Mouse (Mus musculus): ENCODE measurements around the gene Ets2. TPM values are rescaled to one million over a fixed set of nuclear protein-coding genes. Genes with fewer than 3 reads are reported as not detected.
"Not testable (repeated sequence)": the region's sequence is repeated elsewhere in the genome, so short reads cannot be mapped to it uniquely, and the experiment has no call there.

Ets2 gene
- polyA plus RNA-seq, 1 experiment from 2014 or later: 74.7 TPM

- H3K27ac ChIP-seq: no peak overlapping the region
- H3K4me3 ChIP-seq: no peak overlapping the region
- H3K9ac ChIP-seq: no peak overlapping the region
- peaks cover 25% of the 10 kb centered on the region for H3K4me1 ChIP-seq
- H3K36me3 ChIP-seq: no peaks in the 10 kb centered on the region
- no peaks in the 10 kb centered on the region for H3K9me3 ChIP-seq
- no peaks in the 10 kb centered on the region for H3K27me3 ChIP-seq
- ATAC-seq (ENCODE audit: insufficient number of reproducible peaks, insufficient read depth, low FRiP score, low TSS enrichment, low read depth): no peak
- no peak overlapping the region for H3K4me2 ChIP-seq
- WGBS: 63% methylated on average over 7 of the region's 7 CpGs
These were observed 51.4 kb downstream of the Ets2 start for GRCm38 (mm10) chr16:95753295-95753694.

GRCm38 (mm10) chr16:95759151-95759987 is 57.5 kb downstream of the Ets2 start:
- peaks cover 8% of the 10 kb centered on the region for H3K4me1 ChIP-seq
- H3K27ac ChIP-seq: 0 out of 2 replicates have a peak overlapping the region, but pooled peaks have one; percentile 16
- WGBS: 86% methylated on average over 8 of the region's 8 CpGs
- H3K9ac ChIP-seq: no peak overlapping the region
- no peaks in the 10 kb centered on the region for H3K9me3 ChIP-seq
- H3K4me3 ChIP-seq: no peak overlapping the region
- H3K4me2 ChIP-seq: no peak overlapping the region
- no peak for ATAC-seq (ENCODE audit: insufficient number of reproducible peaks, insufficient read depth, low FRiP score, low TSS enrichment, low read depth)
- no peaks in the 10 kb centered on the region for H3K36me3 ChIP-seq
- H3K27me3 ChIP-seq: no peaks in the 10 kb centered on the region

GRCm38 (mm10) chr16:95759988-95760391 is 58.1 kb downstream of the Ets2 start:
- Histone ChIP-seq H3K4me3 (no peak overlapping the region), H3K4me2 (no peak overlapping the region), H3K36me3 (no peaks in the 10 kb centered on the region), H3K4me1 (peaks cover 8% of the 10 kb centered on the region), H3K27ac (peak overlapping the region; percentile 41; the same call in 1 of the 2 replicates), H3K9ac (no peak overlapping the region), H3K9me3 (no peaks in the 10 kb centered on the region), H3K27me3 (no peaks in the 10 kb centered on the region)
- no peak for ATAC-seq (ENCODE audit: insufficient number of reproducible peaks, insufficient read depth, low FRiP score, low TSS enrichment, low read depth)
- WGBS: 66% methylated on average over 6 of the region's 6 CpGs

GRCm38 (mm10) chr16:95761742-95762141 is 59.9 kb downstream of the Ets2 start:
- ATAC-seq (ENCODE audit: insufficient number of reproducible peaks, insufficient read depth, low FRiP score, low TSS enrichment, low read depth): no peak
- Histone ChIP-seq H3K36me3 (no peaks in the 10 kb centered on the region), H3K4me1 (peaks cover 8% of the 10 kb centered on the region), H3K27ac (peak overlapping the region; percentile 40; the same call in 1 of the 2 replicates), H3K9ac (no peak overlapping the region), H3K27me3 (no peaks in the 10 kb centered on the region), H3K4me2 (no peak overlapping the region), H3K9me3 (no peaks in the 10 kb centered on the region), H3K4me3 (no peak overlapping the region)
- 49% methylated on average over 6 of the region's 6 CpGs for WGBS

GRCm38 (mm10) chr16:95763201-95763600 is 61.3 kb downstream of the Ets2 start:
- Histone ChIP-seq H3K4me2 (no peak overlapping the region), H3K9ac (no peak overlapping the region), H3K27ac (no peak overlapping the region), H3K4me1 (peaks cover 8% of the 10 kb centered on the region), H3K9me3 (no peaks in the 10 kb centered on the region), H3K27me3 (no peaks in the 10 kb centered on the region), H3K4me3 (no peak overlapping the region), H3K36me3 (no peaks in the 10 kb centered on the region)
- 72% methylated on average over 6 of the region's 6 CpGs for WGBS
- ATAC-seq (ENCODE audit: insufficient number of reproducible peaks, insufficient read depth, low FRiP score, low TSS enrichment, low read depth): no peak

- 68% methylated on average over 8 of the region's 8 CpGs for WGBS
- not testable (repeated sequence) for ATAC-seq (ENCODE audit: insufficient number of reproducible peaks, insufficient read depth, low FRiP score, low TSS enrichment, low read depth)
These were observed 62.2 kb downstream of the Ets2 start for GRCm38 (mm10) chr16:95764041-95764440.

GRCm38 (mm10) chr16:95766181-95766580 is 64.3 kb downstream of the Ets2 start:
- Histone ChIP-seq H3K27ac (no peak overlapping the region), H3K4me1 (peaks cover 18% of the 10 kb centered on the region), H3K4me2 (no peak overlapping the region), H3K9ac (no peak overlapping the region), H3K27me3 (no peaks in the 10 kb centered on the region), H3K36me3 (no peaks in the 10 kb centered on the region), H3K4me3 (no peak overlapping the region), H3K9me3 (no peaks in the 10 kb centered on the region)
- 79% methylated on average over 3 of the region's 3 CpGs for WGBS
- ATAC-seq (ENCODE audit: insufficient number of reproducible peaks, insufficient read depth, low FRiP score, low TSS enrichment, low read depth): no peak

More at GRCm38 (mm10) chr16:95764041-95764440, 62.2 kb downstream of the Ets2 start:
- H3K27ac ChIP-seq, H3K4me2 ChIP-seq, H3K27me3 ChIP-seq, H3K9ac ChIP-seq, H3K36me3 ChIP-seq, H3K4me1 ChIP-seq, H3K9me3 ChIP-seq, H3K4me3 ChIP-seq: not testable (repeated sequence)

GRCm38 (mm10) chr16:95767246-95767645 is 65.4 kb downstream of the Ets2 start:
- ATAC-seq (ENCODE audit: insufficient number of reproducible peaks, insufficient read depth, low FRiP score, low TSS enrichment, low read depth): no peak
- no peaks in the 10 kb centered on the region for H3K27me3 ChIP-seq
- peaks cover 11% of the 10 kb centered on the region for H3K4me1 ChIP-seq
- no peak overlapping the region for H3K27ac ChIP-seq
- H3K9me3 ChIP-seq: no peaks in the 10 kb centered on the region
- no peak overlapping the region for H3K9ac ChIP-seq
- H3K4me3 ChIP-seq: no peak overlapping the region
- 58% methylated on average over 2 of the region's 2 CpGs for WGBS
- H3K4me2 ChIP-seq: no peak overlapping the region
- no peaks in the 10 kb centered on the region for H3K36me3 ChIP-seq

GRCm38 (mm10) chr16:95769066-95769995 is 67.5 kb downstream of the Ets2 start:
- no peaks in the 10 kb centered on the region for H3K27me3 ChIP-seq
- H3K4me2 ChIP-seq: no peak overlapping the region; the same call in 1 of the 2 replicates
- H3K9ac ChIP-seq: no peak overlapping the region
- ATAC-seq (ENCODE audit: insufficient number of reproducible peaks, insufficient read depth, low FRiP score, low TSS enrichment, low read depth): peak; percentile 10; the same call in 1 of the 2 replicates
- H3K4me3 ChIP-seq: no peak overlapping the region
- peak overlapping the region; percentile 51; the same call in 1 of the 2 replicates for H3K27ac ChIP-seq
- no peaks in the 10 kb centered on the region for H3K36me3 ChIP-seq
- WGBS: 46% methylated on average over 14 of the region's 14 CpGs
- H3K9me3 ChIP-seq: no peaks in the 10 kb centered on the region
- peaks cover 13% of the 10 kb centered on the region for H3K4me1 ChIP-seq

GRCm38 (mm10) chr16:95769996-95770334 is 68.1 kb downstream of the Ets2 start:
- Histone ChIP-seq H3K9ac (no peak overlapping the region), H3K4me3 (no peak overlapping the region), H3K9me3 (no peaks in the 10 kb centered on the region), H3K27me3 (no peaks in the 10 kb centered on the region), H3K27ac (peak overlapping the region; percentile 51; the same call in 1 of the 2 replicates), H3K4me2 (no peak overlapping the region), H3K4me1 (peaks cover 13% of the 10 kb centered on the region), H3K36me3 (no peaks in the 10 kb centered on the region)
- no peak for ATAC-seq (ENCODE audit: insufficient number of reproducible peaks, insufficient read depth, low FRiP score, low TSS enrichment, low read depth)
- 82% methylated on average over 5 of the region's 5 CpGs for WGBS

GRCm38 (mm10) chr16:95770402-95770801 is 68.5 kb downstream of the Ets2 start:
- Histone ChIP-seq H3K27ac (no peak overlapping the region), H3K27me3 (no peaks in the 10 kb centered on the region), H3K36me3 (no peaks in the 10 kb centered on the region), H3K4me1 (peaks cover 13% of the 10 kb centered on the region), H3K4me2 (no peak overlapping the region), H3K9ac (no peak overlapping the region), H3K4me3 (no peak overlapping the region), H3K9me3 (no peaks in the 10 kb centered on the region)
- ATAC-seq (ENCODE audit: insufficient number of reproducible peaks, insufficient read depth, low FRiP score, low TSS enrichment, low read depth): no peak; the same call in 1 of the 2 replicates
